Mouse (Mus musculus): ENCODE measurements around the gene Rtn4rl1. TPM values are rescaled to one million over a fixed set of nuclear protein-coding genes. Genes with fewer than 3 reads are reported as not detected.
A peak's percentile ranks its signal among the peaks of the same experiment; 100 is the strongest.

Gene Rtn4rl1
- total and polyA plus RNA-seq, 2 experiments from 2014 or later = 11.0 to 15.6 TPM

DNA sequence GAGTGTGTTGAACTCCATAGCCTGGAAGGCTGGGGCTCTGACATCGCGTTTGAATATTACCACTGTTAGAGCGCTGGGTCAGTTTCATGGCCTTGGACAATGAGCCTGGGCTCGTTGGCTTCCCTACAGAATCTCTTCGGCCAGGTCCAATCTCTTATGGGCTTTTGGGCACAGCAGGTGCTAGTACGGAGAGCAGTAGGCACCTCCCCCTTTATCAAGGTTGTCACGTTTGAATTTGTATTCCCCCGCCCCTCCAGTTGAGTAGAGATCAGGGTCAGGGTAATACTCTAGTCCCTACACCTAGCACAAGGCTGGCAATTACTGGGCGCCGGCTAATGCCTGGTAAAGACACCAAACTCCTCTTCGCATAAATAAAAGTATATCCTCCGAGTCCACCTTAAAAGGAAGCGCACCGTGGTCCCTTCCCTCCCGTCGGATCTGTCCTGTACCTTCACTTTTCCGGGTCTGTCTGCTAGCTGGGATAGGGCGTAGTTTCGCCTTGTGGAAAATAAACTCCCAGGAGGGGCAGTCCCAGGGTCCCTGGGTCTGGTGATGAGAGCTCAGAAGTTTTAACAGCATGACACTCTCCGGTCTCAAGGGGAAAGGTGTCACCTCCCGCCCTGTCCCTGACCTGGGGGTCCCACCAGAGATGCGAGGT is 3.7 kb upstream of the Rtn4rl1 start:
- no peaks in the 10 kb centered on the region for H3K36me3 ChIP-seq (ENCODE audit: insufficient read depth)
- DNase-seq (no peak), ATAC-seq (0 out of 2 replicates have a peak, but pooled peaks have one; percentile 6)
- peak overlapping the region; percentile 82 for H3K4me3 ChIP-seq (ENCODE audit: low read depth, low read length)
- under 1% methylated on average over 22 of the region's 22 CpGs for WGBS
- H3K4me1 ChIP-seq (ENCODE audit: insufficient read depth) = peaks cover 16% of the 10 kb centered on the region; the same call in 1 of the 2 replicates
- peak overlapping the region; percentile 61 for H3K9ac ChIP-seq
- H3K27ac ChIP-seq (ENCODE audit: low read depth, low read length) = no peak overlapping the region
- no peak for TF ChIP-seq CTCF (IDR thresholded peaks at IDR 0.05; ENCODE audit: low read depth)
- H3K9me3 ChIP-seq (ENCODE audit: low read length) = no peaks in the 10 kb centered on the region
- peak overlapping the region; percentile 88 for H3K4me2 ChIP-seq (ENCODE audit: low read depth)
- peaks cover 18% of the 10 kb centered on the region; the same call in 1 of the 2 replicates for H3K27me3 ChIP-seq (ENCODE audit: insufficient read depth, low read length)

GRCm38 (mm10) chr11:75190371-75190724 is 3.2 kb upstream of the Rtn4rl1 start:
- WGBS = 2% methylated on average over 24 of the region's 24 CpGs
- TF ChIP-seq CTCF (IDR thresholded peaks at IDR 0.05; ENCODE audit: low read depth) = peak; percentile 49
- Histone ChIP-seq H3K9ac (peak overlapping the region; percentile 61), H3K27me3 (ENCODE audit: insufficient read depth, low read length) (peaks cover 21% of the 10 kb centered on the region; the same call in 1 of the 2 replicates), H3K4me1 (ENCODE audit: insufficient read depth) (peaks cover 20% of the 10 kb centered on the region; the same call in 1 of the 2 replicates), H3K9me3 (ENCODE audit: low read length) (no peaks in the 10 kb centered on the region), H3K4me3 (ENCODE audit: low read depth, low read length) (peak overlapping the region; percentile 82), H3K36me3 (ENCODE audit: insufficient read depth) (no peaks in the 10 kb centered on the region), H3K27ac (ENCODE audit: low read depth, low read length) (no peak overlapping the region), H3K4me2 (ENCODE audit: low read depth) (peak overlapping the region; percentile 88)
- DNase-seq (peak; percentile 89), ATAC-seq (peak; percentile 88)

DNA sequence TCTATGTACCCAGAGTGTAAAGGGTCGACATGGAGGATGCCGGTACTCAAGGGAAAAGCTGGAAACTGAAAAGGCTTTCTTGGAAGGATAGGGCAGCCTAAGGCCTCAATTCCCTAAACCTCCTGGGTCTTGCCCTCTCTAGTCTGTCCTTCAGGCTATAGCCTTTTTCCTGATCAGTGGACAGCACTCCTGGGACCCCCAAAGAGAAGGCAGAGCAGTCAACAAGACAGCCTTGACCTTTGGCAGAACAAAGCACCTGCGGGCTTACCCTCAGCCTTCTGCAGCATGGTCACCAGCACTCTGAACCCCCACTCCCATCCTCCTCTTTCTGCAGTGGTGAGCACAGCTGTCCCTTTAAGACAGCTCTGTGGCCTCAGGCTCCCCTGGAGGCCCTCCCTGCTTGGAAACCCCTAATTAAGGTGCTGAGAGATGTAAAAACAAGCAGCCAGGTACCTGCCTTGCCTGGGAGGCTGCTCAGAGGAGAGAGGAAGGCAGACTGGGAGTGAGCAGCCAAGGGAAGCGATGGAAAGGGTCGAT is 2.6 kb upstream of the Rtn4rl1 start, which contains the start of gene Dph1:
Gene Dph1 (minus strand): TSS at position 337 of the 537 bp plus-strand sequence.
- Histone ChIP-seq H3K9me3 (ENCODE audit: low read length) (no peaks in the 10 kb centered on the region), H3K9ac (peak within 1 kb of the TSS; percentile 61), H3K36me3 (ENCODE audit: insufficient read depth) (no peaks in the 10 kb centered on the region), H3K27me3 (ENCODE audit: insufficient read depth, low read length) (peaks cover 26% of the 10 kb centered on the region), H3K4me1 (ENCODE audit: insufficient read depth) (peaks cover 23% of the 10 kb centered on the region; the same call in 1 of the 2 replicates), H3K4me3 (ENCODE audit: low read depth, low read length) (peak within 1 kb of the TSS; percentile 82), H3K27ac (ENCODE audit: low read depth, low read length) (no peak within 1 kb of the TSS), H3K4me2 (ENCODE audit: low read depth) (peak within 1 kb of the TSS; percentile 88)
- ATAC-seq = no peak
- DNase-seq = no peak
- WGBS = 42% methylated on average over 5 of the region's 5 CpGs
- TF ChIP-seq CTCF (IDR thresholded peaks at IDR 0.05; ENCODE audit: low read depth) = no peak

- Histone ChIP-seq H3K9ac (no peak overlapping the region), H3K4me2 (ENCODE audit: low read depth) (no peak overlapping the region), H3K4me3 (ENCODE audit: low read depth, low read length) (no peak overlapping the region), H3K36me3 (ENCODE audit: insufficient read depth) (no peaks in the 10 kb centered on the region), H3K27me3 (ENCODE audit: insufficient read depth, low read length) (peaks cover 32% of the 10 kb centered on the region), H3K4me1 (ENCODE audit: insufficient read depth) (peaks cover 23% of the 10 kb centered on the region; the same call in 1 of the 2 replicates), H3K27ac (ENCODE audit: low read depth, low read length) (no peak overlapping the region), H3K9me3 (ENCODE audit: low read length) (no peaks in the 10 kb centered on the region)
- no peak for TF ChIP-seq CTCF (IDR thresholded peaks at IDR 0.05; ENCODE audit: low read depth)
- 59% methylated on average over 6 of the region's 6 CpGs for WGBS
- DNase-seq (no peak), ATAC-seq (no peak)
These were observed 1.7 kb upstream of the Rtn4rl1 start for GRCm38 (mm10) chr11:75191841-75192240.

GRCm38 (mm10) chr11:75192336-75193214 is 1.0 kb upstream of the Rtn4rl1 start:
- ATAC-seq (peak; percentile 59), DNase-seq (peak; percentile 76)
- WGBS = 20% methylated on average over 13 of the region's 13 CpGs
- H3K27me3 ChIP-seq (ENCODE audit: insufficient read depth, low read length) = peaks cover 32% of the 10 kb centered on the region
- H3K4me3 ChIP-seq (ENCODE audit: low read depth, low read length) = peak overlapping the region; percentile 47
- peak; percentile 79 for TF ChIP-seq CTCF (IDR thresholded peaks at IDR 0.05; ENCODE audit: low read depth)
- H3K9me3 ChIP-seq (ENCODE audit: low read length) = no peaks in the 10 kb centered on the region
- peaks cover 23% of the 10 kb centered on the region; the same call in 1 of the 2 replicates for H3K4me1 ChIP-seq (ENCODE audit: insufficient read depth)
- H3K36me3 ChIP-seq (ENCODE audit: insufficient read depth) = no peaks in the 10 kb centered on the region
- H3K27ac ChIP-seq (ENCODE audit: low read depth, low read length) = no peak overlapping the region
- H3K4me2 ChIP-seq (ENCODE audit: low read depth) = peak overlapping the region; percentile 73
- 0 out of 2 replicates have a peak overlapping the region, but pooled peaks have one; percentile 52 for H3K9ac ChIP-seq

DNA sequence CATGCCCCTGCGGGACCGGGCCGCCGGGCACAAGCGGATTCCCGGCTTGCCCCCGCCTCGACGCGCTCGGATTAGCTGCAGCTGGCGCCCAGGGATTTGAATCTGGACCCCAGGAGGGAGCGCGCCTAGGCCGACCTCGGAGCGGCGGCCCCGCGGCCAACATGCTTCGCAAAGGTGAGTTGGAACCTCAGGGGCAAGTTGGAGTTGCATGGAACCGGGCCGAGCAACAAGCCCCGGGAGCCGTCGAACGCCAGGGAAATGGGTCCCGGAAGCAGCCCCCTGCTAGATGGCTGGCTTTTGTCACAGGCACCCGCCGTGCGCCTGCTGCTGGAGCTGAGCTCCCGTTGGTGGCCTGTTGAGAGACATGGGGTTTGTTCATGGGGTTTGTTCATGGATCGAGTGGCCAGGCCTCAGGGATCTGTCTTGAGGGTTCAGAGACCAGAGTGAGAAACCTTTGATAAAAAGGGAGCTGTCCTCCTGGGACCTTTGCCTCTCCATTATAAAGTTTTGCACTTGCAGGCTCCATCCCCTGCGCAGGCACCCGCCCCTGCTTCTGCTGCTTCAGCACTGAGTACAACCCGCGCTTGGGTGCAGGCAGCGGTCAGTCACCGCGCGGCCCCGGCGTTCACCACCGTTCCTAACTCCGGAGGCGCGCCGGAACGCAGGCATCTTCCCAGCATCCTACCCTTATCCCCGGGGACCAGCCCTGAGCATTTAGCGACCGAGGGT is 702 bp downstream of the Rtn4rl1 start:
- WGBS = 1% methylated on average over 52 of the region's 52 CpGs
- DNase-seq (peak; percentile 46), ATAC-seq (no peak)
- no peaks in the 10 kb centered on the region for H3K36me3 ChIP-seq (ENCODE audit: insufficient read depth)
- H3K4me2 ChIP-seq (ENCODE audit: low read depth) = peak overlapping the region; percentile 73
- H3K4me3 ChIP-seq (ENCODE audit: low read depth, low read length) = peak overlapping the region; percentile 47
- no peak for TF ChIP-seq CTCF (IDR thresholded peaks at IDR 0.05; ENCODE audit: low read depth)
- no peaks in the 10 kb centered on the region for H3K9me3 ChIP-seq (ENCODE audit: low read length)
- H3K27me3 ChIP-seq (ENCODE audit: insufficient read depth, low read length) = peaks cover 32% of the 10 kb centered on the region
- H3K4me1 ChIP-seq (ENCODE audit: insufficient read depth) = peaks cover 20% of the 10 kb centered on the region; the same call in 1 of the 2 replicates
- H3K9ac ChIP-seq = peak overlapping the region; percentile 52
- H3K27ac ChIP-seq (ENCODE audit: low read depth, low read length) = no peak overlapping the region

All from forebrain, postnatal 0 days (tissue).